Mouse (Mus musculus) urinary bladder, adult 2 months (tissue): ENCODE measurements around the gene Theg. TPM values are rescaled to one million over a fixed set of nuclear protein-coding genes. Genes with fewer than 3 reads are reported as not detected.

Experiments
- DNase-seq: peaks from one replicate; pipeline ENCODE4 v3.0.0; 2022; ENCODE audit warnings: low spot score
- polyA plus RNA-seq: library from polyadenylated mRNA; depleted of rRNA; stranded (reverse); fragments of >200 nt; gene quantifications from 2 replicates; pipeline ENCODE4 v1.2.3, GENCODE M21; 2012; rRNA removed

Theg gene
- polyA plus RNA-seq, 1 experiment = not detected

DNA sequence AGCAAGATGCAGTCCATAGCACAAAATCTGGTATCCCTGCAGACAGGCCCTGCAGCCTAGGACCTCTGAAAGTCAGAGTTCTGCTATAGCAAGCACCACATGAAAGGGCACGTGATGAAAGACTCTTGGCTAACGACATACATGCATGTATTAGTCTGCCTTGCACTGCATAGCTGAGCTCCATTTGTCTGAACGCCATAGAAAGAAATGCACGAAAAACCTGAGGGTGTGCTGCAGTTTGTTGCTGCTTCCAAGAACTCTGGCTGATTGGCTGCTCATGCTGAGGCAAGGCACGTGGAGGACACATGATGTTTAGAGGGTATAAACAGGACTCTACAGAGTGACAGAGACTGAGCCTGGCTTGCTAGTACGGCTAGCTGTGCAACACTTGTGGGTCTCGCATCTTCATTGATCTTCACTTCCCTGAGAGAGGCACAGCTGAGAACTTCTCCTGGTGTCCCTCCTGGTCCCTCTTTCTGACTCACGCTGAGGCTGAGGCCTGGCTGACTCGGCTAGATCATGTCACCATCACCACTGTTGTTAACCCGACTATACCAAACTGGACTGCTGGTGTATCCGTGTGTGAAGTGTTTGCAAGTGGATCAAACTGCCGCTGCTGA lies 50.6 kb downstream of the Theg start:
- peak; percentile 15 for DNase-seq

DNA sequence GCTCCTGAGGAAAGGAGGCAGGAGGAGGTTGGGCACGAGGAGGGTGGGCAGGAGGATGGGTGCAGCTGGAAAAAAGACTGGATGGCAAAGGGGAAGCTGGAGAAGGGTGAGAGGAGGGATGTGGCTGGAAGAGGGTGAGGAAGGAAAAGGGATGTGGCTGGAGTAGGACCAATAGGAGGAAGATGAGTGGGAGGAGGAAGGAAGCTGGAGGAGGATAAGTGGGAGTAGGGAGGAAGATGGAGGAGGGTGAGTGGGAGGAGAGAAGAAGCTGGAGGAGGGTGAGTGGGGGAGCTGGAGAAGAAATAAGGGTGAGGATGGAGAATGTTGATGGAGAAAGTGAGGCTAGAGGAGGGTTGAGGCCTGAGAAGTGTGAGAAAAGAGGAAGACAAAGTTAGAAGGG lies 51.7 kb downstream of the Theg start:
- DNase-seq = peak; percentile 7

- no peak for DNase-seq
Observed at GRCm38 (mm10) chr10:79534426-79534825, 52.7 kb downstream of the Theg start.

GRCm38 (mm10) chr10:79533126-79533911 lies 53.8 kb downstream of the Theg start, which contains the start of gene Plpp2:
Plpp2 (minus strand) TSS chr10:79533796.
- peak; percentile 75 for DNase-seq

GRCm38 (mm10) chr10:79532678-79533077 lies 54.5 kb downstream of the Theg start:
- DNase-seq = peak; percentile 23

DNA sequence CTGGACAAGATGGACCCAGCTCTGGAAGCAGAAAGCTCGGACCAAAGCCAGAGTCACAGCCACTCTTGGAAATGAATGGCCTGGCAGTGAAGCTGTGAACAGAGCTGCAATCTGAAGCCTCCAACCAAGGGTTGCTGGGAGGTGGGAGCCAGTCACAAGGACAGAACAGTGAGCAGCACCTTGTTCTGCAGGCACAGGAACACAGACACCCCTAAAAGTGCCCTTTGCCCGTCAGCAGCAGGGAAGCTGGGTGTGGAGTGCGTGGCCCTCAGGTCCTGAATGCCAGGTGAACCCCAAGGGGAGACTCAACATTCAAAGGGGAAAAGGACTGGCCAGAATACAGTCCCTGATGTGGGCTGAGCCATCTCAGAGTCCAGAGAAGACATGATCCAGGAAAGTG lies 55.5 kb downstream of the Theg start:
- DNase-seq = no peak

DNA sequence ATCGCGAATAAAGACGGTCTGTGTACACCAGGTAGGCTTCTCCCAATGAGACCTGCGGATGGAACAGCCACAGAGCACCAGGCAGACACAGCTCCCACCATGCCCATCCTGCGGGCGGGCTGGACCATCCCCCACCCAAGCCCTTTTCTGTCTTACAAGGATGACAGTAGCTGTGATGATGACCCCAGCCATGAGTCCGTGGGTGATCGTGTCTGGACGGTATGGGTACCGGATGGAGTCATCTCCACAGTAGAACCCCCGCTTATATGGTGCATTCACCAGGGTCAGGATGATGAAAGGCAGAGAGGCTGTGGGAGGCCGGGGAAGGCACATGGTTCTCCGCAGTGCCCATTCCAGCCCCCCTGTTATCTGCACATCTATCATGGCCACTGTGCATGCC lies 56.4 kb downstream of the Theg start:
- no peak for DNase-seq

DNA sequence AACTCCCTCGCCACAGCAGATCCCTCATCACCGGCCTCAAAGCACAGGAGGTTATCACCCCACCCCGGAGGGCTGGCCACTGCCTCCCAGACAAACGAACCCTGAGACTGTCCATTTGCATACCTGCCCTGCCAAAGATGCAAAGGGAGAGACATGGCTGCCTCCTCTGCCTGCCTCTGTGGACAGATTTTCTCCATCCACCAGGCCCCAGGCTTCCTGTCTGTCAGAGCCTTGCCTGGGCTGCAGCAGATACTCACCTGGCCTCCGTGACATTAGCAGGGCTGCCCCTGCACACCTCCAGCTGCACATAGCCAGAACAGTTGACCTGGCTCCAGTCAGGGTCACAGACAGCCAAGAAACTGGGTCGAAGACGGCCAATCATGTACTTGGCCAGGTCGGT lies 56.9 kb downstream of the Theg start:
- DNase-seq = no peak

DNA sequence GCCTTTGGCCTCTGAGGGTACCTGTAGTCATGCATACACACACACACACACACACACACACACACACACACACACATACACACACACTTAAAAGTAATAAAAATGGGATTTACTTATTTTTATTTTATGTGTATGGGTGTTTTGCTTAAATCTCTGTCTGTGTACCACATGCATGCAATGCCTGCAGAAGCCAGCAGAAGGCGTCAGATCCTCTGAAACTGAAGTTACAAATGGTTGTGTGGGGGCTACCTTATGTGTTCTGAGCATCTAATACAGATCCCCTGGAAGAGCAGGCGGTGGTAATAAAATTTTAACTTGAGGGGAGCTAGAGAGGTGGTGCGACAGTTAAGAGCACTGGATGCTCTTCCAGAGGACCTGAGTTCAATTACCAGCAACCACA lies 59.0 kb downstream of the Theg start:
- no peak for DNase-seq

DNA sequence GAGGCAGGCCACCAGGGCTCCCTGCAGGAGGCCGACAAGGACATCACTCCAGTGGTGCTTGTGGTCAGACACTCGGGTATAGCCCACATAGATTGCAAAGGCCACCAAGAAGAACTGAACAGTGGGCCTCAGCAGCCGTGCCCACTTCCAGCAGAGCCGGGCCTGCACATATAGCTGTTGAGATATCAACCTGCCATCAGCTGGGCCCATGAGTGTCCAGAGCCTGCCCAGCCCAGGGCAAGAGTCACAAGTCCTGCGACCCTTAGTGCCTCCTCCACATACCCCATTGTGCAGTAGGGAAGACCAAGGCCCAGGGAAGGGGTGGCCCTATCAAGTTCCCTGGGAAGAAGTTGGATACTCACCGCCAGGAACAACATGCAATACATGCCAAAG lies 59.7 kb downstream of the Theg start:
- DNase-seq = no peak

GRCm38 (mm10) chr10:79526661-79527452 lies 60.3 kb downstream of the Theg start:
- DNase-seq = no peak

Other genes with a start within 250 kb of the Theg start
- not detected in 2 replicates for gene Vmn2r82, start 230.8 kb downstream of the Theg start, polyA plus RNA-seq
- not detected in 2 replicates for gene Vmn2r83, start 118.6 kb downstream of the Theg start, polyA plus RNA-seq
- gene Plpp2, start 53.5 kb downstream of the Theg start, polyA plus RNA-seq = 21.5 and 29.1 TPM in 2 replicates
- 54.3 and 59.5 TPM in 2 replicates for gene Mier2, start 32.1 kb downstream of the Theg start, polyA plus RNA-seq
- 0.04 and 0.06 TPM in 2 replicates for gene C2cd4c, start 26.7 kb upstream of the Theg start, polyA plus RNA-seq
- 7.4 and 7.6 TPM in 2 replicates for gene Shc2, start 50.6 kb upstream of the Theg start, polyA plus RNA-seq
- not detected in 2 replicates for gene Odf3l2, start 58.4 kb upstream of the Theg start, polyA plus RNA-seq
- not detected in 2 replicates for gene Madcam1, start 77.2 kb upstream of the Theg start, polyA plus RNA-seq
- 29.1 and 33.7 TPM in 2 replicates for gene Tpgs1, start 82.0 kb upstream of the Theg start, polyA plus RNA-seq
- 60.6 and 70.0 TPM in 2 replicates for gene Cdc34, start 94.9 kb upstream of the Theg start, polyA plus RNA-seq
- gene Gzmm, start 101.7 kb upstream of the Theg start, polyA plus RNA-seq = 1.1 and 1.4 TPM in 2 replicates
- gene Bsg, start 117.2 kb upstream of the Theg start, polyA plus RNA-seq = 614 and 631 TPM in 2 replicates
- gene Hcn2, start 129.3 kb upstream of the Theg start, polyA plus RNA-seq = 0.96 and 1.5 TPM in 2 replicates
- gene Polrmt, start 159.2 kb upstream of the Theg start, polyA plus RNA-seq = 28.5 and 31.7 TPM in 2 replicates
- 0.04 and 0.06 TPM in 2 replicates for gene Fgf22, start 167.7 kb upstream of the Theg start, polyA plus RNA-seq
- gene Rnf126, start 179.6 kb upstream of the Theg start, polyA plus RNA-seq = 54.5 and 59.4 TPM in 2 replicates
- 41.4 and 44.3 TPM in 2 replicates for gene Fstl3, start 189.9 kb upstream of the Theg start, polyA plus RNA-seq
- gene Prss57, start 203.6 kb upstream of the Theg start, polyA plus RNA-seq = 0.47 and 0.49 TPM in 2 replicates
- 52.6 and 77.5 TPM in 2 replicates for gene Palm, start 206.2 kb upstream of the Theg start, polyA plus RNA-seq
- gene Misp, start 233.7 kb upstream of the Theg start, polyA plus RNA-seq = 0.66 and 0.92 TPM in 2 replicates